Mouse (Mus musculus) CH12.LX (cell line): ENCODE results near the gene Eif2ak2. TPM values are rescaled to one million over a fixed set of nuclear protein-coding genes. Genes with fewer than 3 reads are reported as not detected.

Experiments
- DNase-seq: peaks from one replicate; pipeline ENCODE4 v3.0.0-alpha.2; 2013; ENCODE audit errors: extremely low read depth
- H3K27ac ChIP-seq: 2 replicates; pipeline ENCODE4 v1.5.1; 2012; ENCODE audit warnings: low read depth, mild to moderate bottlenecking, control low read depth, moderate library complexity; ENCODE audit not compliant: insufficient read depth
- H3K27me3 ChIP-seq: replicated peaks from 2 replicates; pipeline ENCODE3; 2012; ENCODE audit warnings: inconsistent platforms
- H3K36me3 ChIP-seq, 2 experiments: replicated peaks in 1 of 2; 2 replicates each; pipeline versions ENCODE3 to v1.6.1; 2012; ENCODE audit warnings: inconsistent platforms in 1 of 2, low read length in 1 of 2, mild to moderate bottlenecking in 1 of 2, mixed read lengths in 1 of 2, moderate library complexity in 1 of 2; ENCODE audit not compliant: control insufficient read depth in 1 of 2, insufficient read depth in 1 of 2
- H3K4me1 ChIP-seq, 2 experiments: 2 replicates each; pipeline ENCODE4 v1.6.1; 2012; ENCODE audit warnings: inconsistent platforms in 1 of 2, moderate library complexity in 1 of 2; ENCODE audit not compliant: insufficient read depth in 2 of 2, control insufficient read depth in 1 of 2
- H3K4me2 ChIP-seq: 2 replicates; pipeline ENCODE4 v1.6.1; 2012; ENCODE audit warnings: low read depth, mild to moderate bottlenecking, control low read depth; ENCODE audit not compliant: poor library complexity, insufficient read depth, severe bottlenecking
- H3K4me3 ChIP-seq, 3 experiments: fragments of 150-350 bp in 1 of 3; sonication (generic) in 1 of 3; replicated peaks in 1 of 3; 2 replicates each; pipeline versions ENCODE3 to v1.5.1; 2011 to 2012; ENCODE audit warnings: low read depth in 2 of 3, low read length in 2 of 3, mild to moderate bottlenecking in 2 of 3, moderate library complexity in 2 of 3, control low read depth in 1 of 3, improper control_type of control experiment in 1 of 3, inconsistent platforms in 1 of 3, mixed read lengths in 1 of 3; ENCODE audit not compliant: poor library complexity in 1 of 3
- H3K79me2 ChIP-seq: replicated peaks from 2 replicates; pipeline ENCODE4 v1.6.1; 2012; ENCODE audit warnings: mild to moderate bottlenecking, moderate library complexity; ENCODE audit not compliant: control insufficient read depth, poor library complexity, insufficient read depth, severe bottlenecking; ENCODE audit errors: extremely low read depth
- H3K9ac ChIP-seq: 2 replicates; pipeline ENCODE4 v1.6.1; 2012; ENCODE audit warnings: low read depth, mild to moderate bottlenecking, control low read depth, moderate library complexity; ENCODE audit not compliant: insufficient read depth
- H3K9me3 ChIP-seq: replicated peaks from 2 replicates; pipeline ENCODE3; 2012; ENCODE audit warnings: low read length, inconsistent platforms, mixed read lengths
- CHD1 ChIP-seq: IDR thresholded peaks from 2 replicates; pipeline ENCODE4 v1.6.1; 2012; ENCODE audit warnings: low read depth, low read length, improper control_type of control experiment, inconsistent platforms
- CHD2 ChIP-seq: IDR thresholded peaks from 2 replicates; pipeline ENCODE4 v1.6.1; 2011; ENCODE audit warnings: low read length, improper control_type of control experiment
- CTCF ChIP-seq, 2 experiments: IDR thresholded peaks in 1 of 2; conservative IDR thresholded peaks in 1 of 2; 2 replicates each; pipeline ENCODE4 v1.5.1; 2011 to 2012; ENCODE audit warnings: low read depth in 2 of 2, low read length in 2 of 2, improper control_type of control experiment in 1 of 2, inconsistent platforms in 1 of 2, mild to moderate bottlenecking in 1 of 2, moderate library complexity in 1 of 2
- E2F4 ChIP-seq: IDR thresholded peaks from 2 replicates; pipeline ENCODE4 v1.6.1; 2011; ENCODE audit warnings: low read depth, low read length, improper control_type of control experiment; ENCODE audit not compliant: insufficient replicate concordance
- ELF1 ChIP-seq: IDR thresholded peaks from 2 replicates; pipeline ENCODE4 v1.6.1; 2014; ENCODE audit warnings: low read depth, mild to moderate bottlenecking, inconsistent platforms, low read length, improper control_type of control experiment
- EP300 ChIP-seq: IDR thresholded peaks from 2 replicates; pipeline ENCODE4 v1.6.1; 2011; ENCODE audit warnings: low read length, improper control_type of control experiment
- GABPA ChIP-seq: IDR thresholded peaks from 2 replicates; pipeline ENCODE4 v1.6.1; 2012; ENCODE audit warnings: low read depth, low read length, improper control_type of control experiment, inconsistent platforms; ENCODE audit not compliant: insufficient replicate concordance
- IRF4 ChIP-seq: IDR thresholded peaks from 2 replicates; pipeline ENCODE4 v1.6.1; 2014; ENCODE audit warnings: low read depth, mild to moderate bottlenecking, inconsistent platforms, low read length, improper control_type of control experiment
- JUND ChIP-seq: conservative IDR thresholded peaks from 2 replicates; pipeline ENCODE4 v1.6.1; 2011; ENCODE audit warnings: low read depth, low read length, improper control_type of control experiment
- MAFK ChIP-seq: IDR thresholded peaks from 2 replicates; pipeline ENCODE4 v1.6.1; 2011; ENCODE audit warnings: low read length, improper control_type of control experiment; ENCODE audit not compliant: insufficient replicate concordance
- MEF2A ChIP-seq: IDR thresholded peaks from 2 replicates; pipeline ENCODE4 v1.6.1; 2014; ENCODE audit warnings: low read depth, mild to moderate bottlenecking, inconsistent platforms, low read length, improper control_type of control experiment, borderline replicate concordance
- MXI1 ChIP-seq: IDR thresholded peaks from 2 replicates; pipeline ENCODE4 v1.6.1; 2011; ENCODE audit warnings: mild to moderate bottlenecking, low read depth, low read length, improper control_type of control experiment
- MYC ChIP-seq: IDR thresholded peaks from 2 replicates; pipeline ENCODE4 v1.6.1; 2011; ENCODE audit warnings: low read depth, mild to moderate bottlenecking, improper control_type of control experiment, low read length
- PAX5 ChIP-seq: IDR thresholded peaks from 2 replicates; pipeline ENCODE4 v1.6.1; 2012; ENCODE audit warnings: low read length, inconsistent platforms, mixed read lengths
- POLR2A ChIP-seq: IDR thresholded peaks from 2 replicates; pipeline ENCODE4 v1.6.1; 2011; ENCODE audit warnings: low read depth, mild to moderate bottlenecking, improper control_type of control experiment, low read length
- POLR2AphosphoS2 ChIP-seq: IDR thresholded peaks from 2 replicates; pipeline ENCODE4 v1.6.1; 2011; ENCODE audit warnings: low read depth, low read length, improper control_type of control experiment
- RCOR1 ChIP-seq: conservative IDR thresholded peaks from 2 replicates; pipeline ENCODE4 v1.6.1; 2012; ENCODE audit warnings: low read depth, mild to moderate bottlenecking, inconsistent platforms, low read length, improper control_type of control experiment
- SIN3A ChIP-seq: IDR thresholded peaks from 2 replicates; pipeline ENCODE4 v1.6.1; 2012; ENCODE audit warnings: low read length, improper control_type of control experiment, inconsistent platforms
- UBTF ChIP-seq: IDR thresholded peaks from 2 replicates; pipeline ENCODE4 v1.6.1; 2012; ENCODE audit warnings: low read depth, mild to moderate bottlenecking, inconsistent platforms, low read length, improper control_type of control experiment, moderate library complexity
- USF2 ChIP-seq: conservative IDR thresholded peaks from 2 replicates; pipeline ENCODE4 v1.6.1; 2011; ENCODE audit warnings: low read depth, low read length, improper control_type of control experiment
- ZC3H11A ChIP-seq: IDR thresholded peaks from 2 replicates; pipeline ENCODE4 v1.6.1; 2012; ENCODE audit warnings: low read depth, mild to moderate bottlenecking, inconsistent platforms, low read length, improper control_type of control experiment
- ZKSCAN1 ChIP-seq: IDR thresholded peaks from 2 replicates; pipeline ENCODE4 v1.6.1; 2012; ENCODE audit warnings: low read depth, inconsistent platforms, low read length, improper control_type of control experiment, borderline replicate concordance
- ZMIZ1 ChIP-seq: IDR thresholded peaks from 2 replicates; pipeline ENCODE4 v1.6.1; 2012; ENCODE audit warnings: low read depth, mild to moderate bottlenecking, inconsistent platforms, low read length, improper control_type of control experiment
- ZNF384 ChIP-seq: IDR thresholded peaks from 2 replicates; pipeline ENCODE4 v1.6.1; 2012; ENCODE audit warnings: low read depth, low read length, improper control_type of control experiment, inconsistent platforms
- dilution Hi-C: fragments of 300-500 bp; cut with MboI; formaldehyde crosslinking; loops from 2 replicates; pipeline ENCODE4 v1.14.3; 2020; ENCODE audit warnings: low sequenced_read_pairs; ENCODE audit not compliant: extremely low pct_unique_long_range_greater_than_20kb, extremely low pct_ligation_motif_present
- in situ Hi-C: fragments of 300-500 bp; cut with MboI; formaldehyde crosslinking; loops from 3 replicates; pipeline ENCODE4 v1.14.3; 2019; ENCODE audit warnings: low sequenced_read_pairs, low pct_ligation_motif_present, low pct_unique_long_range_greater_than_20kb, mixed read lengths
- polyA plus RNA-seq: library from polyadenylated mRNA; unstranded; fragments of >175 nt; gene quantifications from 2 replicates; pipeline ENCODE4 v1.2.1, GENCODE M21; 2012; ENCODE audit warnings: low read depth; ENCODE audit not compliant: insufficient read length
- total RNA-seq, 2 experiments: library from RNA; depleted of rRNA; stranded (reverse); fragments of 300-350 nt in 1 of 2; fragments of >200 nt in 1 of 2; gene quantifications; 2 replicates each; pipeline ENCODE4 v1.2.3; 2012 to 2014

Gene Eif2ak2
- total and polyA plus RNA-seq, 3 experiments, result 9.8 to 25.0 (median 13.6) TPM

DNA sequence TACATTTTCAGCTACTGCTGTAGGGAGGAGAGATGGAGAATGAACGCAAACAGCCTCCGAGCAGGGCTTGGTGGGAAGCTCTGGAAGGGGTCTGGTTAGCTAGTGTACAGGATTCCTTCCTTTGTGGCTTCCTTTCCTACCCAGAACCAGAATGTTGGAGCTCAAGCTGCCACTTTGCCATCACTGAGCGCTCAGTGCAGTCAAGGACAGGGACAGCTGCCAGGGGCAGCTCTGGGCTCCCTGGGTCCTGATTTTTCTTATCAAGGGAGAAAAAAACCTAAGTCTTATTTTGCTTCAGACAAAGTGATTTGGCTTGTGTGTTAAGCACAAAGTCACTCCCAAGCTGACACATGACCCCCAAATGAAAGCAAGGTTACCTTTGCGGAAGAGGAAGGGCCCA lies 6.2 kb upstream of the Eif2ak2 start:
- dilution Hi-C loops (no loop called here), in situ Hi-C loops (no loop called here)
- Histone ChIP-seq H3K79me2 (no peaks in the 10 kb centered on the region), H3K9me3 (peaks cover 9% of the 10 kb centered on the region), H3K4me3 (no peak overlapping the region), H3K9ac (no peak overlapping the region), H3K36me3 (peaks cover 0 to 21% of the 10 kb centered on the region in 2 experiments), H3K27ac (no peak overlapping the region), H3K4me2 (no peak overlapping the region), H3K27me3 (no peaks in the 10 kb centered on the region), H3K4me1 (peaks cover 2 to 10% of the 10 kb centered on the region in 2 experiments; a peak in 2 of 4 replicates)
- DNase-seq, result no peak
- no peak for TF ChIP-seq ZKSCAN1
- no peak for TF ChIP-seq USF2
- no peak for TF ChIP-seq GABPA
- no peak for TF ChIP-seq UBTF
- TF ChIP-seq MXI1, result no peak
- TF ChIP-seq MYC, result no peak

DNA sequence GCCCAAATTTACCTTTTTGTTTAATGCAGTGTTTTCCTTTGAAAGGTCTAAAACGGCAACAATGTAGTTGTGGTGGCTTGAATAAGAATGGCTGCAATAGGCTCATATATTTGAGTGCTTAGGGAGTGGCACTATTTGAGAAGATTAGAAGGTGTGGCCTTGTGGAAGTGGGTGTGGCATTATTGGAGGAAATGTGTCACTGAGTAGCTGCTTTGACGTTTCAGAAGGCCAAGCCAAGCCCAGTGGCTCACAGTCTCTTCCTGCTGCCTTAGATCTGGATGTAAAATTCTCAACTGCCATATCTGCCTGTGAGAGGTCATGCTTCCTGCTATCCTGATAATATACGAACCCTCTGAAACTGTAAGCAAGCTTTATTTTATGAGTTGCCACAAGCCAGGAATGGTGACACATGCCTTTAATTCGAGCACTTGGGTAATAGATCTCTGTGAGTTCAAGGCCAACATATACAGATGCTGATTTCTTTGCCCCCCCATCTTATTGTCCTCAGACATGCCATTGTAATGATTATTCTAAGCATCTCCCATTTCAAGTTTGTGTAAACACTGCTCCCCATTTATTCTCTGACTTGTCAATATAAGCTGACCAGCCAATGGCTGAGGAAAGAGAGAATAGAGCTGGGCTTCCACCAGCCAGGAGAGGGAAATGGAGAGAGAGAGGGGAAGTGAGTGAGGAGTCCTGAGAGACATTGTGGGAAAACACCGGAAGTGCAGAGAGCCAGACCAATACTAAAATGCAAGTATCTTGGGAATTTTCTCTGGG lies 3.1 kb upstream of the Eif2ak2 start:
- DNase-seq, result no peak
- dilution Hi-C loops (no loop called here), in situ Hi-C loops (no loop called here)
- Histone ChIP-seq H3K9ac (no peak overlapping the region), H3K27ac (no peak overlapping the region), H3K9me3 (peaks cover 9% of the 10 kb centered on the region), H3K27me3 (no peaks in the 10 kb centered on the region), H3K79me2 (peaks cover 8% of the 10 kb centered on the region; the same call in 1 of the 2 replicates), H3K4me1 (peaks cover 8 to 26% of the 10 kb centered on the region in 2 experiments), H3K36me3 (peaks cover 0 to 27% of the 10 kb centered on the region in 2 experiments), H3K4me3 (no peak overlapping the region), H3K4me2 (no peak overlapping the region)
- TF ChIP-seq CTCF (conservative IDR thresholded peaks at IDR 0.05 in 1 of 2, IDR thresholded peaks at IDR 0.05 in 1 of 2; ENCODE audit: low read depth in 2 of 2, low read length in 2 of 2) (no peak), IRF4 (no peak), PAX5 (no peak), EP300 (no peak), POLR2A (no peak)

DNA sequence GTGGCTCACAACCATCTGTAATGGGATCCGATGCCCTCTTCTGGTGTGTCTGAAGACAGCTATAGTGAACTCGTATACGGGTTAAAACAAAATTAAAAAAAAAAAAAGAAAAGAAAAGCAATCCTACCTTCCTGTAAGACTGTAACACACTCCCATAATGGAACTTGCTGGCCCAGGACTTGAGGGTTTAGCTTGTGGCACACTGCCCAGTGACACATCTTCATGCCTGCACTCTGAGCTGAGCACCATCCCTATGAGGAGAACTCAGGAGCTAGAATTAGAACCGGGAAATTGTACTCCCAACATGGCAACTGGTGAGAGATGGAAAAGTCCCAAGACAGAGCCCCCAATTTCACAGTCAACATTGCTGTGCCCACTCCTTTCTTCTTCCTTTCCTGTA lies 918 bp upstream of the Eif2ak2 start:
- in situ Hi-C loops, result loop anchor here (5.0 kb wide), 1 partner anchor 34 kb away; the partner anchor contains the start of gene Cebpzos
- TF ChIP-seq RCOR1, result no peak
- TF ChIP-seq ZNF384, result no peak
- TF ChIP-seq MEF2A, result no peak
- TF ChIP-seq UBTF, result no peak
- no peak for TF ChIP-seq POLR2AphosphoS2
- no peak for TF ChIP-seq SIN3A
- TF ChIP-seq ZMIZ1, result no peak
- no peak for TF ChIP-seq JUND
- no peak for TF ChIP-seq ZC3H11A
- TF ChIP-seq CHD2, result no peak
- TF ChIP-seq ELF1, result no peak
- no peak for TF ChIP-seq ZKSCAN1
- no peak for TF ChIP-seq E2F4
- TF ChIP-seq MAFK, result no peak
- no peak for TF ChIP-seq PAX5
- TF ChIP-seq CHD1, result no peak
- TF ChIP-seq GABPA, result no peak
- TF ChIP-seq MYC, result no peak
- no peak for TF ChIP-seq USF2
- TF ChIP-seq, all 38 proteins: peak for 0
- DNase-seq, result no peak

More for the DNA sequence above, 918 bp upstream of the Eif2ak2 start:
- peaks cover 12% of the 10 kb centered on the region; the same call in 1 of the 2 replicates for H3K79me2 ChIP-seq
- H3K4me1 ChIP-seq, result peaks cover 6 to 22% of the 10 kb centered on the region in 2 experiments
- no peak overlapping the region for H3K4me3 ChIP-seq
- H3K4me2 ChIP-seq, result no peak overlapping the region
- H3K9me3 ChIP-seq, result peaks cover 9% of the 10 kb centered on the region
- peaks cover 6 to 44% of the 10 kb centered on the region in 2 experiments for H3K36me3 ChIP-seq
- no peak overlapping the region for H3K27ac ChIP-seq
- no peaks in the 10 kb centered on the region for H3K27me3 ChIP-seq
- dilution Hi-C loops, result no loop called here
- H3K9ac ChIP-seq, result no peak overlapping the region
